Mouse (Mus musculus) midbrain, embryonic 14.5 days (tissue): Measurements from ENCODE around the gene Ankrd44. TPM values are rescaled to one million over a fixed set of nuclear protein-coding genes. Genes with fewer than 3 reads are reported as not detected.

Experiments
- ATAC-seq: fragments of 200-750 bp; cut with Nextera tagmentation; 2 replicates; pipeline ENCODE4 v1.8.0; 2017; ENCODE audit warnings: moderate number of reproducible peaks, moderate library complexity; ENCODE audit not compliant: low FRiP score, low TSS enrichment
- DNase-seq: peaks from one replicate; pipeline ENCODE4 v3.0.0-alpha.2; 2015
- H3K27ac ChIP-seq: fragments of 300-500 bp; sonication (generic); replicated peaks from 2 replicates; pipeline ENCODE4 v1.5.1; 2014; ENCODE audit warnings: mild to moderate bottlenecking, low read depth, low read length, moderate library complexity
- H3K27me3 ChIP-seq: fragments of 300-500 bp; sonication (generic); 2 replicates; pipeline ENCODE4 v1.6.1; 2014; ENCODE audit warnings: low read length, control low read depth, mixed read lengths; ENCODE audit not compliant: control insufficient read depth, insufficient read depth
- H3K36me3 ChIP-seq: fragments of 300-500 bp; sonication (generic); 2 replicates; pipeline ENCODE4 v1.6.1; 2014; ENCODE audit warnings: low read length, control low read depth; ENCODE audit not compliant: control insufficient read depth, insufficient read depth
- H3K4me1 ChIP-seq: fragments of 300-500 bp; sonication (generic); 2 replicates; pipeline ENCODE4 v1.6.1; 2014; ENCODE audit warnings: mild to moderate bottlenecking, antibody characterized with exemption, low read length, control low read depth; ENCODE audit not compliant: control insufficient read depth, insufficient read depth
- H3K4me2 ChIP-seq: fragments of 300-500 bp; sonication (generic); 2 replicates; pipeline ENCODE4 v1.6.1; 2014; ENCODE audit warnings: mild to moderate bottlenecking, low read length, moderate library complexity
- H3K4me3 ChIP-seq: fragments of 300-500 bp; sonication (generic); replicated peaks from 2 replicates; pipeline ENCODE4 v1.5.1; 2014; ENCODE audit warnings: low read depth, low read length
- H3K9ac ChIP-seq: fragments of 300-500 bp; sonication (generic); replicated peaks from 2 replicates; pipeline ENCODE4 v1.6.1; 2014; ENCODE audit warnings: mild to moderate bottlenecking, low read length, moderate library complexity
- H3K9me3 ChIP-seq: fragments of 300-500 bp; sonication (generic); 2 replicates; pipeline ENCODE4 v1.6.1; 2016; ENCODE audit warnings: low read length, control low read depth, mixed read lengths; ENCODE audit not compliant: control insufficient read depth
- WGBS: fragments of 180-500 bp; shearing (Covaris S2); extraction: QIAGEN DNeasy Blood & Tissue Kit; methylation state at CpG from one replicate; pipeline ENCODE4 v1.1.7; 2014; 5-methylcytosine and 5-hydroxymethylcytosine counted together
- polyA plus RNA-seq: library from polyadenylated mRNA; unstranded; fragments of >200 nt; fragmentation: Nextera tagmentation; extraction: Ambion mirVana; gene quantifications from 2 replicates; pipeline ENCODE4 v1.2.1, GENCODE M21; 2014

The Ankrd44 gene
- polyA plus RNA-seq, 1 experiment from 2014 or later, result 39.1 TPM

GRCm38 (mm10) chr1:54675478-54675877 is 250.7 kb downstream of the Ankrd44 start:
- H3K9me3 ChIP-seq, result no peaks in the 10 kb centered on the region
- WGBS, result 46% methylated on average over 5 of the region's 5 CpGs

DNA sequence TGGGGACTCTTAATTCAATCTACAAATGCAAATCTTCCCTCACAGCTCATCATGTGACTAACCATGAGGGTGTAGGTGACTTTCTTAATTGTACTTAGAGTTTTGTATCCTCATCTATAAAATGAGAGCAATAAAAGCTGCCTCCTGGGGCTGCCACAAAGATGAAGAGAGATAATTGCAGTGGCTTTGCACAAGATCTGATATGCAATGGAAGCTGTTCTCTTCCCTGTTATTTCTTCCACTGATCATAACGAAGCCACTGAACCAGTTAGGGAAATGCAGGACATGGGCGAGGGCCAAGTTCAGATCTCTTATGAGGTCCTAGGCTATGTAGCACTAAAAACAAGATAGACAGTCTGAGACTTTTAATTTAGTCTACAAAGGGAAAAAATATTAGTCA is 258.2 kb downstream of the Ankrd44 start:
- no peak for DNase-seq
- WGBS, result 83% methylated on average over 2 of the region's 2 CpGs
- Histone ChIP-seq H3K4me2 (no peak overlapping the region), H3K27ac (no peak overlapping the region), H3K9ac (no peak overlapping the region), H3K36me3 (0 out of 2 replicates have a peak, but pooled peaks cover 4% of the 10 kb centered on the region), H3K4me1 (peaks cover 4% of the 10 kb centered on the region; the same call in 1 of the 2 replicates), H3K27me3 (no peaks in the 10 kb centered on the region), H3K4me3 (no peak overlapping the region), H3K9me3 (no peaks in the 10 kb centered on the region)
- ATAC-seq, result no peak

More at GRCm38 (mm10) chr1:54675478-54675877, 250.7 kb downstream of the Ankrd44 start:
- H3K9ac ChIP-seq, result no peak overlapping the region
- ATAC-seq (no peak), DNase-seq (no peak)
- H3K27me3 ChIP-seq, result no peaks in the 10 kb centered on the region
- H3K27ac ChIP-seq, result 0 out of 2 replicates have a peak overlapping the region, but pooled peaks have one; percentile 37
- no peak overlapping the region for H3K4me3 ChIP-seq
- peaks cover 5% of the 10 kb centered on the region; the same call in 1 of the 2 replicates for H3K36me3 ChIP-seq
- H3K4me2 ChIP-seq, result no peak overlapping the region
- 0 out of 2 replicates have a peak, but pooled peaks cover 6% of the 10 kb centered on the region for H3K4me1 ChIP-seq

- no peak overlapping the region for H3K4me2 ChIP-seq
- peak overlapping the region; percentile 63 for H3K27ac ChIP-seq
- no peaks in the 10 kb centered on the region for H3K9me3 ChIP-seq
- peaks cover 4% of the 10 kb centered on the region; the same call in 1 of the 2 replicates for H3K4me1 ChIP-seq
- ATAC-seq, result peak; percentile 75
- WGBS, result 52% methylated on average over 8 of the region's 8 CpGs
- H3K4me3 ChIP-seq, result no peak overlapping the region
- DNase-seq, result peak; percentile 91
- H3K36me3 ChIP-seq, result 0 out of 2 replicates have a peak, but pooled peaks cover 4% of the 10 kb centered on the region
- H3K27me3 ChIP-seq, result no peaks in the 10 kb centered on the region
- no peak overlapping the region for H3K9ac ChIP-seq
Observed at GRCm38 (mm10) chr1:54665582-54666405, 260.4 kb downstream of the Ankrd44 start.

GRCm38 (mm10) chr1:54665095-54665494 is 261.1 kb downstream of the Ankrd44 start:
- no peak overlapping the region for H3K27ac ChIP-seq
- DNase-seq (no peak), ATAC-seq (no peak)
- no peak overlapping the region for H3K4me2 ChIP-seq
- H3K9ac ChIP-seq, result no peak overlapping the region
- no peaks in the 10 kb centered on the region for H3K9me3 ChIP-seq
- H3K4me1 ChIP-seq, result peaks cover 4% of the 10 kb centered on the region; the same call in 1 of the 2 replicates
- 0 out of 2 replicates have a peak, but pooled peaks cover 4% of the 10 kb centered on the region for H3K36me3 ChIP-seq
- 56% methylated on average over 4 of the region's 4 CpGs for WGBS
- H3K27me3 ChIP-seq, result no peaks in the 10 kb centered on the region
- no peak overlapping the region for H3K4me3 ChIP-seq

DNA sequence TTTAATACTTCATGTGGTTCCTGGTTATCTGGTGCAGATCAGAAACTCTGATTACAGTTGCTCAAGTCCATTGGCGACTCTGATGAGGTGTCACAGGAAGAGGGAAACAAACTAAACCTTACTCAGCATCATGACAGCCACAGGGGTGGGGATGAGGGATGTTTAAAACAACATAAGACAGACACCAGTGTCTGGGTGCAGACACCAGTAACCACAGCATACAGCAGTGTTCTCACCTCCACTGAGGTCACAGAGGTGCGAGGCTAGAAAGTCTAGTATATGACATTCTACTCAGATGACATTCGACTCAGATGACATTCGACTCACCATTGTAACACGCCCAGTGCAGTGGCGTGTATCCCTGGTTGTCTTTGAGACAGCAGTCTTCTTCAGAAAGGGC is 265.5 kb downstream of the Ankrd44 start:
- Histone ChIP-seq H3K9ac (no peak overlapping the region), H3K4me1 (peaks cover 2% of the 10 kb centered on the region; the same call in 1 of the 2 replicates), H3K9me3 (no peaks in the 10 kb centered on the region), H3K36me3 (peaks cover 4% of the 10 kb centered on the region), H3K27ac (no peak overlapping the region), H3K4me3 (no peak overlapping the region), H3K27me3 (no peaks in the 10 kb centered on the region), H3K4me2 (no peak overlapping the region)
- WGBS, result 88% methylated on average over 6 of the region's 6 CpGs
- no peak for DNase-seq
- ATAC-seq, result no peak

DNA sequence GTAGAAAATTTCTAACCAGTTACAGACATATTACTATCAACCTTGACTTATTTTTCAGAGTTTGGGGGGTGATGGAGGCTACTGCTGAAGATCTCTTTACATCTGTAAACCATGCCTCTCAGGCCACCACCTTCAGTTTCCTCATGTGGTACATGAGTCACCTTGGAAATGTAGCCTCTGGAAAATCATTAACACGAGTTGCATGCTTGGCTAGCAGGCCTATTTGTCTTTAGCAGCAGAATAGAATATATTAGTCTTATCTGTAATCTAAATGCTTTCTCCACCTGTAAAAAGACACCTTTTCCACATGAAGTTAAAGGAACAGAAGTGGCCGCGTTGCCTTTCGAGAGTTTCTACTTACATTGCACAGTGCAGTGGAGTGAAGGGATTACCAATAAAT is 267.6 kb downstream of the Ankrd44 start:
- Histone ChIP-seq H3K4me3 (no peak overlapping the region), H3K36me3 (peaks cover 13% of the 10 kb centered on the region), H3K9me3 (no peaks in the 10 kb centered on the region), H3K27me3 (no peaks in the 10 kb centered on the region), H3K9ac (no peak overlapping the region), H3K27ac (no peak overlapping the region), H3K4me1 (no peaks in the 10 kb centered on the region), H3K4me2 (no peak overlapping the region)
- DNase-seq (no peak), ATAC-seq (no peak)
- 93% methylated on average over 4 of the region's 4 CpGs for WGBS

DNA sequence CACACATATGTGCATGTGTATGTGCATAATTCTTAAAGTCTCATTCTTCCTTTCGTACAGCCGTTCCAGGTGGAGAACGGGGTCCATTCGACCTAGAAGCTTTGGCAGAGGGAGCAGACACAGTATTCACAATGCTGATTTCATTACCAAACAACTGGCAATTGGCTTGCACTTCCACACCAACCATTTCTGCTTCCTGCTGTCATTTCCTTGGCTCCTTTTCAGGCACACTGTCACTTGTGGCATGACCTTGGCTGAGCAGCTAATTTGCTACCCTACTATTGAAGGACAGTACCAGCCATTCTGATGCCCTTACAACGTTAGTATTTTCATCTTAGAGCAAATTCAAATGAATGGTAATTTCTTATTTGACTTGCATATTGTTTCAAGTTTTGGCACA is 277.9 kb downstream of the Ankrd44 start:
- DNase-seq (no peak), ATAC-seq (no peak)
- Histone ChIP-seq H3K9ac (no peak overlapping the region), H3K9me3 (no peaks in the 10 kb centered on the region), H3K4me2 (no peak overlapping the region), H3K36me3 (peaks cover 3% of the 10 kb centered on the region; the same call in 1 of the 2 replicates), H3K4me1 (peaks cover 6% of the 10 kb centered on the region; the same call in 1 of the 2 replicates), H3K27me3 (no peaks in the 10 kb centered on the region), H3K27ac (no peak overlapping the region), H3K4me3 (no peak overlapping the region)
- 87% methylated on average over 5 of the region's 5 CpGs for WGBS

DNA sequence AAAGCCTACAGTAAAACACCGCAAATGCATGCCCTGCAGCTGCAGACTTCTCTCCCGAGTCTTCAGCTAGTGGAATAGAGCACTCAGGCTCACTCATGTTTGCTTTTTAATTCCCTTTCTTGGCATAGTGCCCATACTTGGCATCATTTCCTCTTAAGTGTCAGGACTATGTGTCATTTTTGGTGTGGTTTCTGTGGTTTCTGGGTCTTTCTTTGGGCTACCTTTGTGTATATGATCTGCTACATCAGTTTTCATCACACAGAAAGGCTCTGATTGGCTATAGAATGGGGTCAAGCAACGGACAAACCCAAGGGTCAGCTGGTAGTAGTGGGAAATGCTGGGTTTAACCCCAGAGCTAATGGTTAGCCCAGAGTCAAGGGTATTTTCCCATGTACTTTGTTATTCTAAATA is 278.8 kb downstream of the Ankrd44 start:
- Histone ChIP-seq H3K4me1 (peaks cover 6% of the 10 kb centered on the region; the same call in 1 of the 2 replicates), H3K36me3 (peaks cover 3% of the 10 kb centered on the region; the same call in 1 of the 2 replicates), H3K27ac (no peak overlapping the region), H3K9me3 (no peaks in the 10 kb centered on the region), H3K4me2 (no peak overlapping the region), H3K27me3 (no peaks in the 10 kb centered on the region), H3K4me3 (no peak overlapping the region), H3K9ac (no peak overlapping the region)
- WGBS, result 57% methylated on average over 3 of the region's 3 CpGs
- DNase-seq (peak; percentile 77), ATAC-seq (peak; percentile 58; the same call in 1 of the 2 replicates)
